Mouse (Mus musculus): ENCODE data around the gene Podxl.

The Podxl gene

DNA sequence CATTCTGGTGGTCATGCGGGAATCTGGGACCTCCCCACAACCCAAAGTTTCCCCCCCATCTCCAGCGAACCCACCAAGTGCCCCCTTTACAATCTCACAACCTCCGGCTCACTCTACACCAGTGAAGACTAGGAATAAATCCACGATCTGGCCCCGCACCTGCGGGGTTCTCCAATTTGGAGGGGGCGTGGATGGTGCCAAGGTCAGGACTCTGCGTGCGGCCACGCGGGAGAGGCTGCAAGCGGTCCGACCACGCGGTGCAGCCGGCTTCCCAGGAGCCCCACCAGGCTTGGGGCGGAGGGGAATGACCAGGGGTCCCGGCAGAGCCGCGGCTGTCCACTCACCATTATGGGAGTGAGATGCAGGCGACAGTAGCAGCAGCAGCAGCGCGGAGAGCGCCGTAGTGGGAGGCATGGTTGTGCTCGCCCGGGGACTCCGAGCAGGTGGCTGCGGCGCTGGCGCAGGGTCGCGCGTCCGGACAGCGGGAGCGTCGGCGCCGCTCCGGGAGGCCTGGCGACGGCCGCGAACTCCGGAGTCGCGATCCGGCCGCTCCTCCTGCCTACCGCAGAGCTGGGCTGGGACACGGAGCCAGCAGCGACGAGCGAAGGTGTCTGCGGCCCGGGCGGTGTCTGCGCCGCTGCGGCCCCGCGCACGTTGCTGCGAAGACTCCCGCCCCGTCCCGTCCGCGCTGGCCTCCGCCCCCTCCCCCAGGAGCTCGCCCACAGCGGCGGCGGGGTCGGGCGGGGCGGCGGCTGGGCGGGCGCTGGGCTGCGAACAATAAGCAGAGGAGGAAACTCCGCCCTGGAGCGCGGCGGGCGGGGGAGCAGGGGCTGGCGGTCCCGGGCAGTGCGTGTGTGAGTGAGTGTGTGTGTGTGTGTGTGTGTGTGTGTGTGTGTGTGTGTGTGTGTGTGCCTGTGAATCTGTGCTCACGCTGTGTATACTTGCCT is at the start of gene Podxl:
TSS of gene Podxl (minus strand) at position 747 of the 947 bp plus-strand sequence.
- DNase-seq = peak; percentile 66 to 70

DNA sequence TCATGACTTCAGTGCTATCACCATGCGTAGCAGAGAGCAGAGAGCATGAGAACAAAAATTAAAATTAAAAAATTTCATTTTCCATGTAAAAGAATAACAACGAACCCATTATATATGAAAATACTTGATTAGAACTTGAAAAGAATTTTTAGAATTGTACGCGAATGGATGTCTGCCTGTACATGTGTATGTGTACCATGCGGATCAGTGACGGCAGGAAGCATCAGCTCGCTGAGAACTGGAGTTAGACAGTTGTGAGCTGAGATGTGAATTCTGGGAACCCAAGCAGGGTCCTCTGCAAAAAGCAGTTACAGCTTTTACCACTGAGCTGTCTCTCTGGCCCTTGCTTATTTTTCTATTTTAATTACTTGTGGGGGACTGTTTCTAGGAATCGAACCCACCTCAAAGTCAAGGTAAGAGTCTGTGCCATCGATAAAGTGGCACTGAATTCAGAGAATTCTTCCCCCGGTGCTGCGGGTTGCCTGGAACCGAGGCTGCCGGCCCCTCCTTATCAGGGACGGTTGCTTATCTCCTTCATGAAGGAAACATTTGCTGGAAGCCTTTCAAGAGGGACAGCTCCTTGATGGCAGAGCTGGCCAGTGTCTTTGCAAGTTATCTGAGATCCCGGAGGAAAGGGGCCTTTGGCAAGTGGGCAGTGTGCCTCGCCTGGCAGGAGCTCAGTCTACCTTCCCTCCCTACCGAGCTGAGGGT is 48.9 kb upstream of the Podxl start:
- DNase-seq = no peak

DNA sequence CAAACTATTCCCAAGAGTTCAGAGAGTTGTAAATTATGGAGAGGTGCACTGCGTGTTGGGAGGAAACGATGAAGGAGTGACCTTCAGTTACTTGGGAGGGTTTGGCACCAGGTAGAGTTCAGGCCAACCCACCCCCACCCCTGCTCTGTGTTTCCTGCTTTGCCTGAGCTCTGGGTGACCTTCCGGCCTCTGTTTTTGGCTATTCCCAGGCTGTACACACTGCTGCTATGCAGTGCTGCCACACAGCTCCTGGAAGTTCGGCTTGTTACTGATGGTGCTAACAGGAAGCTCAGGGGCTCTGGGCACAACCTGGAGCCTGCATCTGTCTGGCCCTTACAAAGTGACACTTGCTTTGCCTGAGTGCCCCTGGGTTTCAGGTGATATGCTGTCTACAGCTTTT is 42.6 kb upstream of the Podxl start:
- no peak for DNase-seq

DNA sequence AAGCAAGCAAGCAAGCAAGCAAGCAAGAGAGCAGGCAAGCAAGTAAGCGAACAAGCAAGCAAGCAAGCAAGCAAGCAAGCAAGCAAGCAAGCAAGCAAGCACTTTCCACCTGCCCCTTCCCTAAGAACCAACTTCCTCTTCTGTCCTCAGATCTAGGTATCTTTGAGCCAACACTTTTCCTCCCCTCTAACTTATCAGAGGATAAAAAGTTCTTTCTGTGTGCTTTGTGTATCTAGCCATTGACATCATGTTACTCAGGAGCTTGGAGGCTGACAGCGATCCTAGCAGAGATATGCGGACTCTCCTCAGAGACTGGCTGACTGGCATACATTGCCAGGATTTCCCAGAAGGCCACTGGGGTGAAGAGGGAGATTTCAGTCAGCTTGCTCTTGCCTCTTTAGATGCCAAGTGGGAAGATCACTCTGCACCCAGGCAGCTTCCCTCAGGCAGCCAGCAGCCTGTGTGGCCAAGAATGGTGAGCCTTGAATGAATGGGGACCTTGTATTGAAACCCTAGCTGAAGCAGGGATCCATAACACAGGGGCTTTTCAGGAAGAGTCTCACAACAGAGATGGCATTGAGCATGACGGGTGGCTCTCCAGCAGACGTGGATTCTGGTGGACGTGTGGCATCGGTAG is 41.0 kb upstream of the Podxl start:
- no peak for DNase-seq

DNA sequence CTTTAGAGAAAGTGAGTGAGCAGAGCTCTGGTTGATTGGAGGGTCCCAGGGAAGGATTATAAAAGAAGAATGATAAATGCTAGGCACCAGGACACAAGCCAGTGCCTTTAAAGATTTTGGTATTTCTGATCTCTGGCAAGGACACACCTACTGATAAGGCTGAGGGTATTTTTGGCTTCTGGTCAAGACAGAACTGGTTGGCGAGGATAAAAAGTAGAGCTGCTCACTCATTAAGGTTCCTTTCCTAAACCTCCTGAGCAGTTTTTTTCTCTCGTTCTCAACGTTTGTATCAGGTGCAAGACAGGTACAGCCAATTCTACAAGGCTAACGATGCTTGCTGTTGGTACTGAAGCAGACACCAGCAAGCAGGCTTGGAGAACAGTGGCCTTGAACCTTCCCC is 38.7 kb upstream of the Podxl start:
- DNase-seq = no peak

DNA sequence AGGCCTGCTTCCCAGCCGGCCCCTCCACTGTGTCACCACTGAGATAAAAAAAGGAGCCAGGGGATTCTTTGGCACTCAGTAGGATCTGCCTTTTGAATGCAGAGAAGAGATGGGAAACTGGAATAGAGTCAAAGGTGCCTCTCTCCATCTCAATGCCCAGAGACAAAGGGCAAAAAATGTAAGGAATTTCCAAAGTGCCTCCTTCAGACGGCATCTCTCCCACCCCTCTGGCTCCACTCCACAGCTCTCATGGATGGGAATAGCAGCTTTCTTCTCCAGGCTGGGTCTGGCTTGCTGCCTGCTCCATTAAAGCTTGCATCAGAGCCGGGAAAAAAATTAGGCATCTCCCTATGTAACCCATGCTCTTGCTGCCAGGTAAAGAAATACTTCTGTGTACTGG is 37.4 kb upstream of the Podxl start:
- DNase-seq = no peak

DNA sequence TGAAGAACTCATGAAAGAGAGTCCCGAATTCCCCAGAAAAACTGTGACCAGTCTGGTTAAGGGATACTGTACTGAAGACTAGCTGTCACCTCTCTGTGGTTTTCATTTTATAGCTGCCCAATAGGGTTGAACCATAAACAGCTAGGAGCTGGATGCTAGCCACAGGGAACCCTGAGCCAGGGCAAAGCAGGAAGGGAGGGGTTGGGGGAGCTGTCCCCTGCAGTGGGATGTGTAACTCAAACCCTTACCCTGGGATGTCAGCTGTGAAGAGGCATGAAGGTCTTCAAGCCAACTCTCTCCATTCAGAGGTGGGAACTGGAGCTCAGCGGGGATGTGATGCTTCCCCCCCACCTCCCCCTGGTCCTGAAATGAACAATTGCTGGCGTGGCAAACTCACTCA is 36.1 kb upstream of the Podxl start:
- DNase-seq = no peak

DNA sequence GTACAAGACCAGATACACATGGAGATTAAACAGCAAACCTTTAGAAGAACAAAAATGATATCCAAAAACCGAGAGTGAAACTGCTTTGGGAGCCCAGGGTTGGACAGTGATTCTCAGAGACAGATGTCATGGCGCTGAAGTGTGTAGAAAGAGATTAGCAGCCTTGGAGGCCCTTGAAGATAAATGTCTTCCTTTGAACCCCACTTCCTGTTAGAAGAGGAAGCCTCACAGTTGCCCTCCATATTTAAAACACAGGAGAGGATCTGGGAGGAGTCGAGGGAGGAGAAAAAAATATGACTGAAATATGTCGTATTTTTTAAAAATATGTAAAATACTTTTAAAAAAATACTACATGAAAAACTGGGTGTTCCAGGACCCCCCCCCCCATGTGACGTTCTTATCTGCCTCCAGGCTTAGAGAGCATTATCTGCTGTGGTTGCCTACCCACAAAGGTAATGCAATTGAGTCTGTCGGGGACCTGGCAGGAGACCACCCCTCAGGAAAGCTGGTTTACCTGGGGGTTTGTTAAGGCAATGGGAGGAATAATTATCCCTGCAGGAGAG is 34.6 kb upstream of the Podxl start:
- DNase-seq = no peak

DNA sequence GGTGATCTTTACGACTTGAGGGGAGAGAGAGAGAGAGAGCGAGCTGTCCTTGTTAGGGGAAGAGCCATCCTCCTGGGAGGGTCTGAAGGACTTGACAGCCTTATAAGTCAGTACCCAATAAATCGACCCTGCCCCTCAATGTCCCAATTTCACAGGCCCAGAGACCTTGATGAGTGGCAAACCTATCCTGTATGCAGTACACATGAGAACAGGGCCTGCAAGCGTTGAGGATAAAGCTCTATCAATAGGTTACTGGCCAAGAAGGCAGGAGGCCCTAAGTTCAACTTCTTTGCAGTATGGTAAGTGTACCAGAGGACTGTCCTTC is 33.3 kb upstream of the Podxl start:
- no peak for DNase-seq

DNA sequence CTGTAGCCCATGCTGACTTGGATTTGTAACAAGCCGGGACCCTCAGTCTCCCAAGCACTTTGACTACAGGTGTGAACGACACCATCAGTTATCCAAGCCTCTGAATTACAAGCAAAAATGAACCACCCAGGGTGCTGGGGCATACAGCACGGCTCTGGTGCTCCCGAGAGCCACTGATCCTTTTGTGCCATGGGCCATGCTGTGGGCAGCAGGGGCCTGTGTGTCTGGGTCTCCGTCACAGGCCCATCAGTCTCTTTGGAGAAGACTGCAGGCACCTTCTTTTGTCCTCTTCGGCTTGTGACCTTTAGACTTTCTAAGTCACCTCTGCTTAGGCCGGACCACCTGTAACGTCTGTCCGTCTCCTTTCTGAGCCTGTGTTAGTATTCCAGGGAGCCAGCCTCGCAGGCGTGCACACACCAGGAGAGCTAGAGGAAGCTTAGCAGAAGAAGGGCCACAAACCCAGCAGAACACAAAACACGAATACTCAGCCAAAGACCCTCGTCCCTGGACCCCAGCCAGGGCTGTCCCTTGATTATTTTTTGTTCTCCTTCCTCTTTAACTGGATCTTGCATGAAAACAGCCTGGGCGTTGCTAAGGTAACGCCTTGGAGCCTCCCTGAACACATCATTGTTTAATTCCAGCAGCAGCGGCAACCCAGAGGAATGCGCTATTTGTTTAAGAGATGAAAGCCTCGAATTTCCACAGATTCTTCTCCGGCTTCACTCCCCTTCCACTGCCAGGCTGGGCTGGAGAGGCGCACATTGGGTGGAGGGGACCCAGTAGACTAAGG is 32.8 kb upstream of the Podxl start:
- no peak for DNase-seq

DNA sequence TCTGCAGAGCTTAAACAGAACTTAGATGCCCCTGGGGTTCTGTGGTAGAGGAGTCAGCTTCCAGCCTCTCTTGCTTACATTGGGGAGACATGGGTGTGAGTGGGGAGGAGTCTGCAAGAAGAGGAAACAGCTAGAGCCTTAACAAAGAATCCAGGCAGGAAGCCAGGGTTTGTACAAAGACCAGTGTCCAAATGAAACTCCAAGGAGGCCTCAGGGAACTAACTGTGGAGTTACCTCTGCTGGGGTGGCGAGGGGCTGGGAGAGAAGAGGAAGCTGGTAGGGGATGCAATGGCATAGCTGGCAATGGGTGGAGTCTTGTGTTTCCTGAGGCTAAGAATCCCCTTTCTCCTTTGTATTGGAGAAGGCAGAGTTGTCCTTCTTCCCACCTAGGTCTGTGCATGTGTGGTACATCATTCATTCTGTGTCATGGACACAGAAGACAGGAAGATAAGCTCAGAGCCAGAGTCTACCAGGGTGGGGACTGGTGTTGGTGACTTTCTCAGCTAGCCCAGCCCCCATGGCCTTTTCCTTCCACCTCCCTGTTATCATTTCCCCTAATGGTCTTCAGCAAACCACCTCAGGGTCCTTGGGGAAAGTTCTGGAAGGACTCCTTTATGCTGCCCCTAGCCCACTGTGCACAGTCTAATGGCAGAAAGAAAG is 28.9 kb upstream of the Podxl start:
- DNase-seq = no peak

DNA sequence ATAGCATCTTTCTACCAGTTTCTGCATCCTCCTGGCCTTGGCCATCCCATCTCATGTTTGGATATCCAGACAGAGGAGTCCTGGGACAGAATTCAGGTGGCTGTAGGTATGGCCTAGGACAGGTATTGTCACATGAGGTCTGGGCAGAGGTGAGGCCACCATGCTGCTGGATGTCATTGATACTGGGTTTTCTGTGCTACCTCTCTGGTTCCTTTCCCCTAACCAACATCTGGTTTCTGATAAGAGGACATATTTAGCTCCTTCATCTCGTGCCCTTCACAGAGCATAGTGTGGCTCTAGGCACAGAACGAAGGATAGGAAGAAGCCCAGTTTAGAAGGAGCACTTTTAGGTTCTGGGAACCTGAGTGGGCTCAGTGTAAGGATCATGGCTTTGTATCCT is 28.3 kb upstream of the Podxl start:
- DNase-seq = no peak

DNA sequence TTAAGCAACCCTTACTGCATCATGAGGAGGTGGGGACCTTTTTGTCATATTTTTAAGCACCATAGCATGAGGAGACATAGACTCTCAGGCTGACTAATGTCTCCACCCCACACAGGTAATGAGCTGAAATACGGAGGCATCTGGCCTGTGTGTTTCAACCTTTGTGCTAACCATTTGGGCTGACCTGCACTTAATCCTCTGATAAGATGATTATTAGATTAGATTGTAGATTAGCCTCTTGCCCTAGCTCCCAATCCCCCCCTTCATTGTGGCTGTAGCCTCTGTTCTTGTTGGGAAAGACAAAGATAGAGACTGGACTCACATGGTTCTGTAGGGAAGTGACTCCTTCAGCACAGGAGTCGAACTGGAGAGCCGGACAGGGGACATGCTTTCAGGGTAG is 27.9 kb upstream of the Podxl start:
- DNase-seq = no peak

DNA sequence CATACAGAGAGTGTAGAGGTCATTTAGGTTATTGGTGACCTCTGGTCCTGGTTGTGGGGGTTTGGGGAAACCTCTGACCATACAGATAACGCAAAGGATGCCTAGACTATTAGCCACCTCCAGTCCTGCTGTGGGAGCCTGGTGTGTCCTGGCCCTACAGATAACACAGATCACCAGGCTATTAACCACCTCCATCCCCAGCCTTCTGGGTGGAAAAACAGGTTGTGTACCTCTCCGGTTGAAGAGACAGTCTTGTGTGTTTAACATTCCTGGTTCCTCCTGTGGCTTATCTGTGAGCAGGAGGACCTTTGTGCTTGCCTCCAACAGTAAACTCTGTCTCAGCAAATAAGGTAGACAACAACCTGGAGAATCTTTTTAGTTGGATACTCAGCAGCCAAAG is 27.0 kb upstream of the Podxl start:
- no peak for DNase-seq

DNA sequence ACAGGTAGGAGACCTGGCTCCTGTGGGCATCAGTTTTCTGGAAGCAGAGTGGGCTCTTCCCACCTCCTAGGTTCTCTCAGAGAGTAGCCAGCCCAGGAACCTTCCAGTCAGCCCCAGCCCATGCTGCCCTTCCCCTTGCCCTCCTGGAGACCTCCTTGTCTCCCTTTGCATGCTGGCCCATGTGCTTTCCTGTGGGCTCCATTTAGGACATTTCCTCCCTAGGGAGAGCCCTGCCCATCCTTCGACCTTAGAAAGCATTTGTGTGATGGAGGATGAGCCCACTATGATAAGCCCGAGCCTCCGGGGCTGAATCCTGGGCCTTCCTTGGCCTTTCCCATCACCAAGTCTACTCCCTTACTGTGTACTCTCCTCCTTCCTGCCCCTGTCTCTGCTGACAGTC is 25.5 kb upstream of the Podxl start:
- no peak for DNase-seq

DNA sequence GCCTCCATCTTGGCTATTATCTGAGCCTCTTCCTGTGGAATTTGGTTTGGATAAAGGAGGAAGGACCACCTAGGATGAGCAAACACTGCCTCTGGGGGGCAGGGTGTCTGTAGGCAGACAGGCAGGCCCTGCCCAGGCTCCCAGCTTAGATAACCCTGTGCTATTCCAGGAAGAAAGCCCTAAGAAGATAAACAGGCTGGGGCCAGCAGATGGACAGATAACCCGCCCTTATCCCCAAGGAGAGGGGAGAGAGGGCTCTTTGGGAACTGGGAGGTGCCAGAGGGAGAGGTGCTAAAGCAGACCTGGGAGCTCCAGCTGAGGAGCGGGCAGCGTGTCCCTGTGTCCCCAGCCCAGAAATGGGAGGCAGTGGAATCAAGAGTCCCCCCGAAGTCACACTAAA is 23.9 kb upstream of the Podxl start:
- DNase-seq = no peak

DNA sequence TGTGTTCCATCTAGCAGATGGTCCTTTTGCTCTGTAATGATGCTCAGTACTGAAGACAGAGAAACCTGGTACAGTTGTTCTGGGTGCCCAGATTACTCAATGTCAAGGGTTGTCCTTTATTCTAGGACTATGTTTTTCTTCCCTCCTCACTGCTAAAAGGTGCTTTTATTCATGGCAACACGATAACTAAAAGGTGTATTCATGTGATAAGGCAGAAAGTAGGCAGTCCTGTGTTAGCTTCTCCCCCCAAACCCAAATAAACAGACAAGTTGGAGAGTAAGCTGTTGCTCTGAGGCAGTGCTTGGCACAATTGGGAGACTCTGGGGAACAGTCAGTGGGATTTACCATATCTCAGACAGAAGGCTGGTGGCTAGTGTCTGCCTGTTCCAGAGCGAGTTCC is 22.3 kb upstream of the Podxl start:
- no peak for DNase-seq

DNA sequence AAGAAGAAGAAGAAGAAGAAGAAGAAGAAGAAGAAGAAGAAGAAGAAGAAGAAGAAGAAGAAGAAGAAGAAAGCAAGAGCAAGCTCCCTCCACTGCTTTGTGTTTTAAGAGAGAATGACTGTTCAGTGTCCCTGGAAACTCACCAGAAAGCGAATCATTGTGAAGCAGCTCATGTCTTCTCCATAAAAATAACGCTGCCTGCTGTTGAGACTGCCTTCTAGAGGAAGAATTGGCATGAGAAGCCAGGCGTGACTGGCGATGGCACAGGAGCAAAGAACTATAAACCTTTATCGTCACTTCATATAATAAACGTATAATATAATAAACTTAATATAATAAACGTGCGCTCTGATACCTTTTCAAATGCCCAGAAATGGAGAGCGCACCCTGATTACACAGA is 12.4 kb upstream of the Podxl start:
- DNase-seq = no peak

DNA sequence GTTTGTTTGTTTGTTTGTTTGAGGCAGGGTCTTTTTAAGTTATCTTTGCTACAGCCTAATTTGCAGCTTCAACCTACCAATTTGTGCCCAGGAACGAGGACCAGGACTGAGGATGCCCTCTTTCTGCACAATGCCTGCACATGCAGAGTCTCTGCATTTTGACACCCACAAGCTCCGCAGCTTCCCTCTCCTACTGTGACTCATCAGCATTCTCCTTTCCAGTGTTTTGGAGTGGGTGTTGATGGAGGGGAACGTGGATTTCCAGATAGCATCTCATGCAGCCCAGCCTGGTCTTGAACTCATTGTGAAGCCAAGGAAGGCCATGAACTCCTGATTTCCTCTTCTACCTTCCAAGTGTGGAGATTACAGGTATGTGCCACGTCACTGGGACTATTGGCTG is 11.3 kb upstream of the Podxl start:
- DNase-seq = no peak

DNA sequence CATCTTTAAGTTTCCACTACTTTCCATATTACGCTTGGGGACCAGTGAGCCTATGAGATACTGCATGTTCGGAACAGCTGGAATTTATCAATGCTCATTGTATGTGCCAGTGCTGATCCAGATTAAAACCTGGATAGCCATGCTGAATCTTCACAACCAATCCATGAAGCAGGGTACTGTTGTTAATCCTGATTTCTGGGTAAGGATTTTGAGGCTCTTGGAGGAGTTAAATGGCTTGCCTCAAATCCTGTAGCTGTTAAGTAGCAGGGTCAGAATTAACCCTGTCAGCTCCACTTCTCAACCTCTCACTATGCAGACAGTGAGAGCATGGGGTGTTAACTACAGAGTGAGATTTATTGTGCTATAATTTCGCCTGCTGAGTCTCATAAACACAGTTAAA is 7.7 kb upstream of the Podxl start:
- DNase-seq = no peak

DNA sequence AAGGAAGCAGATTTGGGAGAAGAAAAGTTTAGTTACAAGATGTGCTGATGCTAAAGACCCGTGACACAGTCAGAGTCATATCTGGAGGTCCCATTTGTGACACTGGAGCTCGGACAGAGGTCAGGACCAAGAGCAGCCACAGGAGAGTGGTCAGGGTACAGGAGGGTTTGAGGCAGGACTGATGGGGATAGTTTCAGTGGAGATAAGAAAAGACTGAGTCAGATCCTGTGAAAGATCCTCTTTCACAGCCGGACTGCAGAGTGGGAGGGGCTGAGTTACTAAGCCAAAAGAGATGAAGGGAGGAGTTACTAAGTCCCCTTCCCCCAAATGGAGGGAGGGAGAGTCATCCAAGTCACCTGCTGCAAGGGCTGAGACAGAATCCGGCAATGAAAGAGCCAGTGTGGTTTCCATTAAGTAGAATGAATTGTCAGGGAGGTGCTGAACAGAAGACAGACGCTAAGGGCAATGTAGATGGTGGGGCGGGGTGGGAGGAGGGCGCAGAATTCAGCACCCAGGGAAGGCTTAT is 4.4 kb upstream of the Podxl start:
- DNase-seq = no peak

DNA sequence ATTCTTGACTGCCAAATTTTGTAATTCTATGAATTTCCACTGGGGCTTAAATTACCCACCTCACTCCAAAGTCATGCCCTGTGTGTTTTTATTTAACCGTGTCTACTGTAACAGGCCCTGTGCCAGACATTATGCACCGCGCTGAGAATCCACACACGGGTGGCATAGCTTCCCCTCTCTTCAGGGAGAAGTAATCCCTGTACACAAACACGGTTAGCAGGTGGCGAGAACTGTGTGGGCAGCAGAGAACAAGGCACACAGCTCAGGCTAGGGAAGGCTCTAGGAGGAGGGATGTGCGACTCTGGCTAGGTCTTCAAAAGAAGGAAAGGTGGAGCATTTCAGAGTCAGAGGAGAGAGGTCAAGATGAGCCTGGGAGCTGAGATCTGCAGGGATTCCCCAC is 3.4 kb upstream of the Podxl start:
- no peak for DNase-seq
